In the genomic region with DNA sequence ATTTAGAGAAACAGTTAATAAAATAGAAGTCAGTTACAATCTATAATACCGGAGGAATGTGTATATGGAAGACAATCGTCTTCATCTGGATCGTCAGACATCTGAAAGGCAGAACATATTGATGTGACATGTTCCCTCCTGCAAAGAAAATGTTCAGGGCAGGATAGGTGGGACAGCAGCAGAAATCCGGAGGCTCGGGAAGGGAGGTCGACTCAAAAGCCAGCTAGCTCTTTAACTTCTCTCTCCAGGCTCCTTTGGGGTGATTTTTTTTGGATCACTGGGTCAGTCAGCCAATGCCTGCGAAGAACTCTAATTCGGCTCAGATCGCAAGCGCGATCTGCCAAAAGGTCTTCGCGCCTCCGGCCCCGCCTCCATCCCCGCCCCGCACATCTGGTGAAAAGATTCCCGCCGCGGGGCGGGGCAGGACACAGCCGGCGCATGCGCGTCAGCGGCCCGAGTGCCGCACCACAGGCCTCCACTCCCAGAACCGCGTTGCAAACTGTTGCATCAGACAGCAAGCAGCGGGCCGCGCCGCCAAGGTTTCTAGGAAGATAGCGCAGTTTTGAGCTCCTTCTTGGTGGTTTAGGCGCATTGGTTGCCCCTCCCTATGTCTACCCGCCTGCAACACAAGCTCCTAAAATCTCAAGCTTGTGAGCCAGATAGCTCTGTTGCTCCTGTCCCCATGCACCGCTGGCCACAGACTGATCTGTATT, we compare ENCODE assay signal across 8 mouse cellular contexts. TPM values are rescaled to one million over a fixed set of nuclear protein-coding genes. Genes with fewer than 3 reads are reported as not detected.
DNase-seq lines count a peak whose midpoint lies in the region; ATAC-seq lines count a peak whose summit lies in the region.

No protein-coding gene starts in this region.

- intact Hi-C loops in gastrocnemius, postnatal 14 days (cut with DNase I; ENCODE audit: low total_unique reads), result loop anchor here (5.0 kb wide), 1 partner anchor 68 kb away; no protein-coding TSS in a partner anchor
- intact Hi-C loops in left cerebral cortex, postnatal 10 days (cut with DNase I), result loop anchor here (5.0 kb wide), 2 partner anchors 48 to 113 kb away; no protein-coding TSS in a partner anchor

- peak; percentile 95 for DNase-seq in gastrocnemius, postnatal 14 days
- peak; percentile 87 to 94 for DNase-seq in left cerebral cortex, postnatal 10 days (ENCODE audit: extremely low spot score in 1 of 2, low spot score in 2 of 2)
- DNase-seq in right cerebral cortex, postnatal 14 days, result peak; percentile 89
- DNase-seq in urinary bladder, postnatal 25 days (ENCODE audit: low spot score), result peak; percentile 91

- ATAC-seq in activated CD4-positive, CD25-positive, alpha-beta regulatory T cell, adult 4 months, result peak; percentile 34
- peak; percentile 57 for ATAC-seq in common myeloid progenitor, adult 5-6 weeks (replicated peaks; ENCODE audit: low read depth, poor library complexity, severe bottlenecking)
- peak; percentile 48 for ATAC-seq in inflammation-experienced regulatory T-cells, adult 6 months
- ATAC-seq in megakaryocyte progenitor cell, adult 5-6 weeks (replicated peaks; ENCODE audit: poor library complexity), result peak; percentile 73

RNA-seq across cellular contexts. Expression of gene Creb3l1, which starts 31.0 kb away (rescaled TPM):
- 1 to 10 TPM in 1 of 2 experiments, under 1 TPM in 1; 0.59 to 1.1 TPM for polyA plus RNA-seq in activated CD4-positive, CD25-positive, alpha-beta regulatory T cell, adult 4 months (2017; shearing (Covaris generic))
- total RNA-seq in common myeloid progenitor, adult 5-6 weeks (2017), result 0.78 TPM in 1 of 2 replicates, not detected in the other
- 10 to 100 TPM; 14.7 to 22.6 TPM for total RNA-seq in gastrocnemius, postnatal 14 days (2021)
- 1 to 10 TPM in 2 of 3 experiments, under 1 TPM in 1; 0.92 to 1.7 (median 1.1) TPM for polyA plus RNA-seq in inflammation-experienced regulatory T-cells, adult 6 months (2017; shearing (Covaris generic))
- 1 to 10 TPM; 7.8 to 8.6 TPM for total RNA-seq in left cerebral cortex, postnatal 10 days (2021)
- total RNA-seq in megakaryocyte progenitor cell, adult 5-6 weeks (2015), result 1.1 and 2.0 TPM in 2 replicates
- 0.10 and 0.37 TPM in 2 replicates for total RNA-seq in megakaryocyte progenitor cell, adult 5-6 weeks (2017)

RNA-seq across cellular contexts. Expression of gene Phf21a, which starts 37.7 kb away (rescaled TPM):
- polyA plus RNA-seq in activated CD4-positive, CD25-positive, alpha-beta regulatory T cell, adult 4 months (2017; shearing (Covaris generic)), result 10 to 100 TPM; 48.6 to 56.9 TPM
- total RNA-seq in common myeloid progenitor, adult 5-6 weeks (2017), result 40.4 and 47.0 TPM in 2 replicates
- 10 to 100 TPM; 19.5 to 21.2 TPM for total RNA-seq in gastrocnemius, postnatal 14 days (2021)
- polyA plus RNA-seq in inflammation-experienced regulatory T-cells, adult 6 months (2017; shearing (Covaris generic)), result 10 to 100 TPM; 44.3 to 68.5 (median 54.2) TPM
- total RNA-seq in left cerebral cortex, postnatal 10 days (2021), result 10 to 100 TPM; 67.0 to 73.3 TPM
- 48.4 and 49.5 TPM in 2 replicates for total RNA-seq in megakaryocyte progenitor cell, adult 5-6 weeks (2015)
- total RNA-seq in megakaryocyte progenitor cell, adult 5-6 weeks (2017), result 23.2 and 24.3 TPM in 2 replicates

Comparison
In these comparisons a context has a peak if more than half of its experiments do, and no peak if none do; other contexts are left out.
1. Peak in every context shown above with its lines: DNase-seq and ATAC-seq.